ENCODE assay signal across 8 mouse cellular contexts in the genomic region with DNA sequence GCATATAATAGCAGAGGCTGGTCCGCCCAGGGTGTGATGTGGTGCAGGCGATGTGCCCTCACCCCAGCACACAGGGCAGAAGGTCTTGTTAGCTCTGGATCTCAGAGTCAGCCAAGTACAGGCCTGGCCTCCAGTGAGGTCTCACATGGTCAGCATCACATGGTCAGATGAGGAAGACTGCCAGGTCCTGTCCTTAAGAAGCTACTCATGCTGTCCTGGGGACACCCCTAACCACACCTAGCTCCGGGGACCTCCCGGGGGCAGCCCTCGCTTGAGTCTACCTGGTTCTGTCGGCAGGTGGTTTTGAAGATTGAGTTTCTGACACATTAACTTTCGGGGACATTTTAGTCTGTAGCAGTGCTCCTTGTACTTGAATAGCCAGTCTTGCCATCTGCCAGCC. TPM values are rescaled to one million over a fixed set of nuclear protein-coding genes. Genes with fewer than 3 reads are reported as not detected.
DNase-seq lines count a peak whose midpoint lies in the region; ATAC-seq and TF ChIP-seq lines count a peak whose summit lies in the region.

No protein-coding gene starts in this region.

- H3K9ac ChIP-seq in intestine, embryonic 14.5 days (ENCODE audit: low read length) = no peak overlapping the region
- no peak overlapping the region for H3K9ac ChIP-seq in intestine, postnatal 0 days (ENCODE audit: low read depth, low read length)
- H3K9ac ChIP-seq in heart, embryonic 14.5 days (ENCODE audit: low read length) = no peak overlapping the region

- ATAC-seq in intestine, embryonic 14.5 days (replicated peaks; ENCODE audit: low FRiP score, low TSS enrichment, low read depth) = no peak
- ATAC-seq in intestine, postnatal 0 days = no peak
- ATAC-seq in heart, embryonic 14.5 days (ENCODE audit: insufficient number of reproducible peaks, insufficient read depth, low FRiP score, low read depth) = peak; percentile 14; the same call in 1 of the 2 replicates
- no peak for ATAC-seq in frontal cortex, adult (ENCODE audit: low TSS enrichment)

- H3K36me3 ChIP-seq in intestine, embryonic 14.5 days (ENCODE audit: control insufficient read depth, insufficient read depth, low read length) = peaks cover 5% of the 10 kb centered on the region; the same call in 1 of the 2 replicates
- H3K36me3 ChIP-seq in intestine, postnatal 0 days (ENCODE audit: control insufficient read depth, insufficient read depth) = no peaks in the 10 kb centered on the region; the same call in 1 of the 2 replicates
- peaks cover 7% of the 10 kb centered on the region; the same call in 1 of the 2 replicates for H3K36me3 ChIP-seq in heart, embryonic 14.5 days (ENCODE audit: control insufficient read depth, insufficient read depth, low read length)

- WGBS in intestine, embryonic 14.5 days = 93% methylated on average over 7 of the region's 7 CpGs
- 89% methylated on average over 7 of the region's 7 CpGs for WGBS in intestine, postnatal 0 days
- WGBS in heart, embryonic 14.5 days = 89% methylated on average over 7 of the region's 7 CpGs

- no peak overlapping the region for H3K4me2 ChIP-seq in intestine, embryonic 14.5 days (ENCODE audit: low read length)
- no peak overlapping the region for H3K4me2 ChIP-seq in intestine, postnatal 0 days (replicated peaks; ENCODE audit: low read depth)
- no peak overlapping the region for H3K4me2 ChIP-seq in heart, embryonic 14.5 days (ENCODE audit: low read length)

- no peak for TF ChIP-seq POLR2A in cortical plate, adult 2 months (IDR thresholded peaks at IDR 0.05; ENCODE audit: extremely low read depth, insufficient read depth, low read length)

- H3K4me1 ChIP-seq in intestine, embryonic 14.5 days (replicated peaks; ENCODE audit: control insufficient read depth, insufficient read depth, low read length) = peaks cover 26% of the 10 kb centered on the region
- 0 out of 2 replicates have a peak, but pooled peaks cover 4% of the 10 kb centered on the region for H3K4me1 ChIP-seq in intestine, postnatal 0 days (replicated peaks; ENCODE audit: control insufficient read depth, insufficient read depth, low read length)
- H3K4me1 ChIP-seq in cortical plate, adult 2 months (ENCODE audit: control insufficient read depth, insufficient read depth, low read length) = peaks cover 31% of the 10 kb centered on the region
- H3K4me1 ChIP-seq in heart, embryonic 14.5 days (ENCODE audit: control insufficient read depth in 2 of 2, insufficient read depth in 2 of 2, low read length in 2 of 2) = peaks cover 15 to 28% of the 10 kb centered on the region in 2 experiments

- no peak overlapping the region for H3K4me3 ChIP-seq in intestine, embryonic 14.5 days (ENCODE audit: low read depth, low read length)
- no peak overlapping the region for H3K4me3 ChIP-seq in intestine, postnatal 0 days (ENCODE audit: low read depth, low read length)
- H3K4me3 ChIP-seq in cortical plate, adult 2 months (ENCODE audit: insufficient read depth, low read length) = no peak overlapping the region
- no peak overlapping the region for H3K4me3 ChIP-seq in heart, embryonic 14.5 days (ENCODE audit: control insufficient read depth in 1 of 2, insufficient read depth in 1 of 2, low read depth in 1 of 2, low read length in 2 of 2)

- peak overlapping the region; percentile 51; the same call in 1 of the 2 replicates for H3K27ac ChIP-seq in intestine, embryonic 14.5 days (ENCODE audit: low read depth)
- H3K27ac ChIP-seq in intestine, postnatal 0 days (ENCODE audit: low read depth, low read length) = no peak overlapping the region
- H3K27ac ChIP-seq in cortical plate, adult 2 months (ENCODE audit: insufficient read depth, low read length) = 0 out of 2 replicates have a peak overlapping the region, but pooled peaks have one; percentile 59
- peak overlapping the region in 1 of 2 experiments; percentile 50; a peak in 1 of 4 replicates for H3K27ac ChIP-seq in heart, embryonic 14.5 days (replicated peaks in 1 of 2; ENCODE audit: control insufficient read depth in 1 of 2, insufficient read depth in 1 of 2, low read depth in 2 of 2, low read length in 2 of 2)

- no peaks in the 10 kb centered on the region for H3K27me3 ChIP-seq in intestine, embryonic 14.5 days (replicated peaks; ENCODE audit: control insufficient read depth, insufficient read depth, low read length)
- H3K27me3 ChIP-seq in intestine, postnatal 0 days (replicated peaks; ENCODE audit: control insufficient read depth, insufficient read depth, low read length) = no peaks in the 10 kb centered on the region
- no peaks in the 10 kb centered on the region; the same call in 1 of the 2 replicates for H3K27me3 ChIP-seq in heart, embryonic 14.5 days (ENCODE audit: control insufficient read depth, insufficient read depth, low read length)

- TF ChIP-seq CTCF in intestine, postnatal 0 days (IDR thresholded peaks at IDR 0.05; ENCODE audit: low read depth) = no peak
- no peak for TF ChIP-seq CTCF in cortical plate, adult 2 months (IDR thresholded peaks at IDR 0.05; ENCODE audit: extremely low read depth, insufficient read depth, low read length)

- H3K9me3 ChIP-seq in intestine, embryonic 14.5 days (ENCODE audit: control insufficient read depth, low read length) = no peaks in the 10 kb centered on the region
- no peaks in the 10 kb centered on the region for H3K9me3 ChIP-seq in intestine, postnatal 0 days (ENCODE audit: control insufficient read depth)
- no peaks in the 10 kb centered on the region for H3K9me3 ChIP-seq in heart, embryonic 14.5 days (ENCODE audit: control insufficient read depth, low read length)

- no peak for DNase-seq in intestine, embryonic 14.5 days (ENCODE audit: low spot score)
- peak; percentile 42 for DNase-seq in lung, postnatal 25 days (ENCODE audit: low spot score)
- no peak for DNase-seq in retina, postnatal 1 day
- no peak for DNase-seq in thymus, postnatal 14 days

RNA-seq across cellular contexts. Expression of a gene that starts 45.8 kb away (rescaled TPM):
- polyA plus RNA-seq in intestine, embryonic 14.5 days (2014; fragmentation: Nextera tagmentation; extraction: Ambion mirVana) = 15.2 and 17.5 TPM in 2 replicates
- 4.2 and 4.3 TPM in 2 replicates for polyA plus RNA-seq in intestine, postnatal 0 days (2015; fragmentation: Nextera tagmentation; extraction: Ambion mirVana)
- 234 and 253 TPM in 2 replicates for polyA plus RNA-seq in cortical plate, adult 2 months (2012; rRNA removed)
- polyA plus RNA-seq in heart, embryonic 14.5 days (2014; fragmentation: Nextera tagmentation; extraction: Ambion mirVana) = 11.0 and 13.2 TPM in 2 replicates

RNA-seq across cellular contexts. Expression of a gene that starts 58.6 kb away (rescaled TPM):
- 4.2 and 4.5 TPM in 2 replicates for polyA plus RNA-seq in intestine, embryonic 14.5 days (2014; fragmentation: Nextera tagmentation; extraction: Ambion mirVana)
- polyA plus RNA-seq in intestine, postnatal 0 days (2015; fragmentation: Nextera tagmentation; extraction: Ambion mirVana) = 1.6 and 1.7 TPM in 2 replicates
- 208 and 235 TPM in 2 replicates for polyA plus RNA-seq in cortical plate, adult 2 months (2012; rRNA removed)
- 0.43 and 1.1 TPM in 2 replicates for polyA plus RNA-seq in heart, embryonic 14.5 days (2014; fragmentation: Nextera tagmentation; extraction: Ambion mirVana)

Comparison
In these comparisons a context has a peak if more than half of its experiments do, and no peak if none do; other contexts are left out.
1. RNA of a gene that starts 45.8 kb away (polyA plus RNA-seq): 234 to 253 TPM in cortical plate, adult 2 months; 15.2 to 17.5 TPM in intestine, embryonic 14.5 days, 11.0 to 13.2 TPM in heart, embryonic 14.5 days and 4.2 to 4.3 TPM in intestine, postnatal 0 days; every median in the first group is over 10 times any median in the second.
2. RNA of a gene that starts 58.6 kb away (polyA plus RNA-seq): 208 to 235 TPM in cortical plate, adult 2 months; 4.2 to 4.5 TPM in intestine, embryonic 14.5 days, 1.6 to 1.7 TPM in intestine, postnatal 0 days and 0.43 to 1.1 TPM in heart, embryonic 14.5 days; every median in the first group is over 10 times any median in the second.